ENCODE assay signal across 27 mouse cellular contexts in the genomic region with DNA sequence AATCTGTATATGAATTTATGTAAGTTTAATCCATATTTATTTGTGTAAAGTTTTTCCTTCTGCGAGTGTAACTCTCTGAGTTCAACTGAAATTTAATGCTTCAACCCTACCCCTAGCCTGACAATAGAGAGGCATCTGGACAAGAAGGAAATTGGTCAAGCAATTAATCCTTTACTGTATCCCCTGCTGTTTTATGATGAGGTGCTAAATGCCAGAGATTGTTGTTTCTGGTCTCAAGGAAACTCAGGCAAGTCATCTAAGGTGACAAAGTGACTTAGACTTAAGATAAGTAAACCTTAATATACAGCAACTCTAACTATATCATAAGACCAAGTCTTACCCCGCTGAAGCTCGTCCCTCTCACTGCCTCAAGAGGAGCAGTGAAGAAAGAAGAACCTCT. TPM values are rescaled to one million over a fixed set of nuclear protein-coding genes. Genes with fewer than 3 reads are reported as not detected.
DNase-seq lines count a peak whose midpoint lies in the region; ATAC-seq and TF ChIP-seq lines count a peak whose summit lies in the region.
"Had no signal": no experiment of that assay in that cellular context is flagged by ENCODE, and none has a peak within 500 bp of the region (broad histone marks: within the 10 kb centered on the region; RNA-seq: fewer than 3 reads in every experiment).

No protein-coding gene starts in this region.

- TF ChIP-seq POLR2A in ES-Bruce4 (IDR thresholded peaks at IDR 0.05; ENCODE audit: insufficient read depth, low read length) (no peak), MEL (IDR thresholded peaks at IDR 0.05; ENCODE audit: control insufficient read depth in 1 of 2, insufficient read depth in 1 of 2, low read depth in 1 of 2, low read length in 2 of 2, poor library complexity in 1 of 2) (no peak)

- WGBS in hindbrain, embryonic 12.5 days: 78% methylated on average over 3 of the region's 3 CpGs

- TF ChIP-seq CTCF in ES-Bruce4 (IDR thresholded peaks at IDR 0.05; ENCODE audit: low read depth, low read length) (no peak), MEL (IDR thresholded peaks at IDR 0.05 in 2 of 3, conservative IDR thresholded peaks at IDR 0.05 in 1 of 3; ENCODE audit: control insufficient read depth in 1 of 3, insufficient read depth in 1 of 3, low read depth in 2 of 3, low read length in 3 of 3, poor library complexity in 1 of 3, severe bottlenecking in 1 of 3) (no peak)

- no peak overlapping the region for H3K9ac ChIP-seq in ES-Bruce4 (ENCODE audit: low read depth, poor library complexity, severe bottlenecking)
- H3K9ac ChIP-seq in MEL (ENCODE audit: control insufficient read depth, low read depth, low read length, poor library complexity, severe bottlenecking): no peak overlapping the region; the same call in 1 of the 2 replicates
- H3K9ac ChIP-seq in hindbrain, embryonic 12.5 days: no peak overlapping the region
- H3K9ac ChIP-seq: embryonic facial prominence, embryonic 13.5 days; forebrain, embryonic 12.5 days; forebrain, embryonic 15.5 days; hindbrain, embryonic 13.5 days; intestine, embryonic 15.5 days had no signal

- ATAC-seq in megakaryocyte-erythroid progenitor cell, adult 5-6 weeks (replicated peaks; ENCODE audit: low FRiP score, low TSS enrichment, poor library complexity, severe bottlenecking): 0 out of 2 replicates have a peak, but pooled peaks have one; percentile 30
- no peak for ATAC-seq in monocyte, adult 5-6 weeks (replicated peaks; ENCODE audit: insufficient number of reproducible peaks, low FRiP score, low TSS enrichment, poor library complexity, severe bottlenecking)
- no peak for ATAC-seq in hindbrain, embryonic 12.5 days (ENCODE audit: low FRiP score)
- ATAC-seq: forebrain, embryonic 15.5 days; hindbrain, embryonic 16.5 days; intestine, embryonic 15.5 days had no signal

- H3K4me3 ChIP-seq in ES-Bruce4 (ENCODE audit: low read depth, low read length): no peak overlapping the region
- H3K4me3 ChIP-seq in MEL (ENCODE audit: control insufficient read depth in 1 of 2, insufficient read depth in 1 of 2, low read depth in 2 of 2, low read length in 2 of 2): peak overlapping the region in 1 of 2 experiments; percentile 21; a peak in 1 of 4 replicates
- H3K4me3 ChIP-seq in hindbrain, embryonic 12.5 days: no peak overlapping the region
- H3K4me3 ChIP-seq: embryonic facial prominence, embryonic 10.5 days; embryonic facial prominence, embryonic 13.5 days; erythroblast, embryonic 14.5 days; forebrain, embryonic 12.5 days; forebrain, embryonic 15.5 days; gastrocnemius, adult 2 months; hindbrain, embryonic 13.5 days; intestine, embryonic 15.5 days had no signal

- no peak for TF ChIP-seq RAD21 in MEL (IDR thresholded peaks at IDR 0.05; ENCODE audit: low read depth, low read length)

- H3K9me3 ChIP-seq in ES-Bruce4 (replicated peaks; ENCODE audit: control insufficient read depth, insufficient read depth, low read length, poor library complexity, severe bottlenecking): peaks cover 58% of the 10 kb centered on the region
- no peaks in the 10 kb centered on the region for H3K9me3 ChIP-seq in MEL (replicated peaks; ENCODE audit: insufficient read depth, low read length)
- no peaks in the 10 kb centered on the region for H3K9me3 ChIP-seq in hindbrain, embryonic 12.5 days (replicated peaks)
- H3K9me3 ChIP-seq: embryonic facial prominence, embryonic 10.5 days; embryonic facial prominence, embryonic 13.5 days; forebrain, embryonic 12.5 days; forebrain, embryonic 15.5 days; hindbrain, embryonic 13.5 days; intestine, embryonic 15.5 days had no signal

- H3K36me3 ChIP-seq in ES-Bruce4 (ENCODE audit: control insufficient read depth, insufficient read depth, low read length, poor library complexity, severe bottlenecking): no peaks in the 10 kb centered on the region
- H3K36me3 ChIP-seq in MEL (ENCODE audit: control insufficient read depth in 1 of 2, insufficient read depth in 2 of 2, low read length in 2 of 2): peaks cover 0 to 11% of the 10 kb centered on the region in 2 experiments; a peak in 2 of 4 replicates
- H3K36me3 ChIP-seq in hindbrain, embryonic 12.5 days: no peaks in the 10 kb centered on the region
- H3K36me3 ChIP-seq: embryonic facial prominence, embryonic 10.5 days; embryonic facial prominence, embryonic 13.5 days; forebrain, embryonic 12.5 days; forebrain, embryonic 15.5 days; hindbrain, embryonic 13.5 days; intestine, embryonic 15.5 days had no signal

- H3K4me1 ChIP-seq in ES-Bruce4 (ENCODE audit: control insufficient read depth, insufficient read depth, low read length) (no peaks in the 10 kb centered on the region), MEL (ENCODE audit: control insufficient read depth in 1 of 2, insufficient read depth in 2 of 2, low read length in 2 of 2) (peaks cover 3 to 7% of the 10 kb centered on the region in 2 experiments; a peak in 2 of 4 replicates)
- H3K4me1 ChIP-seq in hindbrain, embryonic 12.5 days: no peaks in the 10 kb centered on the region
- H3K4me1 ChIP-seq: embryonic facial prominence, embryonic 10.5 days; embryonic facial prominence, embryonic 13.5 days; forebrain, embryonic 12.5 days; forebrain, embryonic 15.5 days; hindbrain, embryonic 13.5 days; intestine, embryonic 15.5 days had no signal

- no peak overlapping the region for H3K4me2 ChIP-seq in hindbrain, embryonic 12.5 days (replicated peaks)
- H3K4me2 ChIP-seq: embryonic facial prominence, embryonic 13.5 days; forebrain, embryonic 12.5 days; forebrain, embryonic 15.5 days; heart, embryonic 11.5 days; hindbrain, embryonic 13.5 days; intestine, embryonic 15.5 days had no signal

- H3K79me2 ChIP-seq in MEL (ENCODE audit: control insufficient read depth, insufficient read depth, low read length, poor library complexity): no peaks in the 10 kb centered on the region

- DNase-seq in MEL (ENCODE audit: low read depth, low spot score) (no peak), R1 (ENCODE audit: low read depth, low spot score) (peak; percentile 63)
- no peak for DNase-seq in adrenal gland, postnatal 10 days
- no peak for DNase-seq in cerebellum, adult 11 months
- DNase-seq: adrenal gland, adult 8-10 months; B cell, adult 2 months; cerebellum, adult 2 months; cerebellum, adult 9-11 months; cerebellum, postnatal 25 days; gastrocnemius, adult 2 months; gastrocnemius, postnatal 14 days; heart, adult 11 months; kidney, adult 11 months had no signal

- TF ChIP-seq EP300 in ES-Bruce4 (IDR thresholded peaks at IDR 0.05; ENCODE audit: insufficient read depth, low read depth, low read length): no peak
- 0 out of 4 replicates have a peak, but pooled peaks of 1 of the 2 experiments have one; percentile 18 for TF ChIP-seq EP300 in MEL (IDR thresholded peaks at IDR 0.05; ENCODE audit: low read depth in 1 of 2, low read length in 2 of 2)

- H3K27ac ChIP-seq in ES-Bruce4 (ENCODE audit: insufficient read depth, low read length) (peak overlapping the region; percentile 41; the same call in 1 of the 2 replicates), MEL (ENCODE audit: control insufficient read depth, low read depth, low read length) (peak overlapping the region; percentile 85)
- H3K27ac ChIP-seq in hindbrain, embryonic 12.5 days: no peak overlapping the region
- H3K27ac ChIP-seq: embryonic facial prominence, embryonic 10.5 days; embryonic facial prominence, embryonic 13.5 days; forebrain, embryonic 12.5 days; forebrain, embryonic 15.5 days; gastrocnemius, adult 2 months; hindbrain, embryonic 13.5 days; intestine, embryonic 15.5 days had no signal

- H3K27me3 ChIP-seq in ES-Bruce4 (ENCODE audit: control insufficient read depth, insufficient read depth, low read length, poor library complexity, severe bottlenecking) (no peaks in the 10 kb centered on the region), MEL (ENCODE audit: control insufficient read depth in 1 of 2, insufficient read depth in 2 of 2, low read length in 2 of 2) (no peaks in the 10 kb centered on the region)
- no peaks in the 10 kb centered on the region for H3K27me3 ChIP-seq in hindbrain, embryonic 12.5 days
- H3K27me3 ChIP-seq: CH12.LX; embryonic facial prominence, embryonic 13.5 days; forebrain, embryonic 12.5 days; forebrain, embryonic 15.5 days; hindbrain, embryonic 13.5 days; intestine, embryonic 15.5 days had no signal

TF ChIP-seq in MEL, 35 proteins besides CTCF, POLR2A, EP300 and RAD21:
- no peak for TF ChIP-seq USF1 (IDR thresholded peaks at IDR 0.05; ENCODE audit: low read depth, low read length)
- 0 out of 2 replicates have a peak, but pooled peaks have one; percentile 10 for TF ChIP-seq RCOR1 (IDR thresholded peaks at IDR 0.05; ENCODE audit: low read depth, low read length)
TF ChIP-seq in MEL: peak in this region for 1.

RNA-seq across cellular contexts. Expression of a gene that starts 31.0 kb away (rescaled TPM):
- polyA plus RNA-seq in ES-Bruce4 (2011; ENCODE audit: insufficient read depth, insufficient read length, low read depth, missing spikeins): 19.4 and 21.7 TPM in 2 replicates
- total RNA-seq in MEL (2012; rRNA removed): 9.0 and 10.7 TPM in 2 replicates
- 100 to 1,000 TPM in 1 of 2 experiments, 1 to 10 TPM in 1; 5.6 to 206 TPM for polyA plus RNA-seq in MEL (2012; ENCODE audit: insufficient read depth in 1 of 2, insufficient read length in 2 of 2, low read depth in 1 of 2, low replicate concordance in 2 of 2, missing spikeins in 1 of 2)
- 14.4 and 16.0 TPM in 2 replicates for total RNA-seq in megakaryocyte-erythroid progenitor cell, adult 5-6 weeks (2014; fragmentation: Nextera tagmentation)
- 12.3 and 12.5 TPM in 2 replicates for total RNA-seq in megakaryocyte-erythroid progenitor cell, adult 5-6 weeks (2017)
- total RNA-seq in monocyte, adult 5-6 weeks (2017): 16.5 to 25.6 TPM (median 20.1 TPM) in 3 replicates
- 14.4 and 14.8 TPM in 2 replicates for polyA plus RNA-seq in hindbrain, embryonic 12.5 days (2016; fragmentation: Nextera tagmentation; extraction: Ambion mirVana)
- total RNA-seq in adrenal gland, postnatal 10 days (2021): 10 to 100 TPM; 12.3 to 17.1 TPM
- polyA plus RNA-seq: erythroblast, embryonic 14.5 days had no signal
